Mouse (Mus musculus) gonadal fat pad, adult 2 months (tissue): Measurements from ENCODE around the gene Hist1h3f. TPM values are rescaled to one million over a fixed set of nuclear protein-coding genes. Genes with fewer than 3 reads are reported as not detected.
"Not testable (repeated sequence)": the region's sequence is repeated elsewhere in the genome, so short reads cannot be mapped to it uniquely, and the experiment has no call there.

Source experiments
- DNase-seq: peaks from one replicate; pipeline ENCODE4 v3.0.0-alpha.2; 2012; ENCODE audit warnings: low read depth
- polyA plus RNA-seq: library from polyadenylated mRNA; depleted of rRNA; stranded (reverse); fragments of >200 nt; gene quantifications from 2 replicates; pipeline ENCODE4 v1.2.3, GENCODE M21; 2012

Gene Hist1h3f
- polyA plus RNA-seq, 1 experiment = 2.1 TPM

DNA sequence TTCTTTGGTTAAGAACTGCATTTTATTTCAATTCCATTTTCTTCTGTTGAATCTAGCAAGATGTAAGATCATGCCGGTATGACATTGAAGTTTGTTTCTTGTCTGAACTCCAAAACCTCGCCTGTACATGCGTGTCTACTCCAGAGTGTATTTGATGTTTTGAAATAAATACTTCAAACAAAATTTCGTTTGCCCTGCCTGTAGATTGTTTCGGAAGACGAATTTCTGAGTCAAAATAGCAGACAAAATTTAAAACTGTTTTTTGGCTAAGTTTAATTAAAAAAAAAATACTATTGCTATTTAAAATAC is 25.6 kb upstream of the Hist1h3f start:
- no peak for DNase-seq

- no peak for DNase-seq
Measured at GRCm38 (mm10) chr13:23518885-23519284, 25.0 kb upstream of the Hist1h3f start.

- no peak for DNase-seq
Measured at GRCm38 (mm10) chr13:23519416-23519815, 24.4 kb upstream of the Hist1h3f start.

GRCm38 (mm10) chr13:23521703-23522102 is 22.1 kb upstream of the Hist1h3f start:
- DNase-seq = no peak

- no peak for DNase-seq
Measured at GRCm38 (mm10) chr13:23523976-23524375, 19.9 kb upstream of the Hist1h3f start.

DNA sequence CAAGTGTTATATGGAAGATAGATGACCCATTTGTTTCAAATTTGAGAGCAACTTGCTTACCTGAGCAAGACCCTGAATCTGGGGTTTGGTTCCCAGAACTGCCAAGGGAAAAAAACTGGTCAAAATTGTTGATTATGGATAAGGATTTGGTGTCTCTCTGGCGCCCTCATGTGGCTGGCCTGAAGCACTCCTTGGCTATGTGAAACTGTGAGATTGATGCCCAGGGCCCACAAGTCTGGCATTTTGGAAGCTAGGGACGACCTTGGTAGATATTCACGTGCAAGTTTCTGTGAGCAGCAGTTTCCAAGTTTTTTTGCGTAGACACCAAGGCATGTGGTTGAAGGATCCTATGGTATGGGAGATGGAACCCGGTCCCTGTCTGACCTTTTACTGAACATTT is 19.2 kb upstream of the Hist1h3f start:
- no peak for DNase-seq

GRCm38 (mm10) chr13:23525901-23526300 is 18.0 kb upstream of the Hist1h3f start:
- no peak for DNase-seq

DNA sequence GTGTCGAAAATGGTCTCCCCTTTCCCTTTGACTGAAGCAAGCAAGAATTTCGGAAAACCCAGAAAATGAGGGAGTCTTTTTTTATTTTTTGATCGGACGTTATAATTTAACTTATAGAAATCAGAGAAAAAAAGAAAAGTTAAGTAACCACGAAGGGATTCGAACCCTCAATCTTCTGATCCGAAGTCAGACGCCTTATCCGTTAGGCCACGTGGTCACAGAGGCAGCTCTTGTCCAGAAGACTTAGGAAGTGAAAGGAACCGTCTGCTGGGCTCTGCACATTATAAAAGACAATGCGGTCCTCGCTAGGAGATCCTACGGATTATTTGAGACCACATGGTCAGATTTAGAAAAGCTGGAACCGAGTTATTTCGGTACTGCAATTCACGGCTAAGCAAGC is 17.5 kb upstream of the Hist1h3f start:
- DNase-seq = no peak

- DNase-seq = no peak
Measured at GRCm38 (mm10) chr13:23529005-23529404, 14.8 kb upstream of the Hist1h3f start.

DNA sequence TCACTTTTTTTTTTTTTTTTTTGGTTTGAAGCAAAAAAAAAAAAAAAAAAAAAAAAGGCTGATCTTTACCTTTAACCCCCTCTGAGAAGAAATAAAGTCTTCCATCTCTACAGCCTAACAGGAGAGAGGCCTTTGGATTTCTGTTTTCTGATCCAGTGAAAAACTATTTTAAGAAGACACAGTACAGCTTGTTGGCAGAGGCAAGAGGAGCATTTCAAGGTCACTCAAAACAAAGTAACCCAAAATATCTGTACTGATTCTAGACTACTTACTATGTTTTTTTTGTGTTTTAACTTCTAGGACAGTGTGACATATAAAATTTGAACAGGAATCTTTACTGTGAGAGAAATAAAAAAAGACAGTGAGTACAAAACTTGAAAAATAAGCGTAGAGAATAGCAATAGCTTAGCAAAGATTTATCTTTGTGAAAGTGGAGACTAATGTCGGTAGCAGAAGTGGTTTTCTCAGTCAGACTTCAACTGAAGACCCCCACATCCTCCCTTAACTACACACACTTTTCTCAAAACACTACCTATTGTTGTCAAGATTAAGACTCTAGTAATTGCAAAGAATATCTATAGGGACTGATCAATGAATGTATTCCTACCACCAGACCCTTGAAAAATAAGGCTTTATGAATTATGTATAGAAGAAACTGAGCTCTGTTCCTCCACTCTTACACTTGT is 14.2 kb upstream of the Hist1h3f start:
- DNase-seq = no peak

DNA sequence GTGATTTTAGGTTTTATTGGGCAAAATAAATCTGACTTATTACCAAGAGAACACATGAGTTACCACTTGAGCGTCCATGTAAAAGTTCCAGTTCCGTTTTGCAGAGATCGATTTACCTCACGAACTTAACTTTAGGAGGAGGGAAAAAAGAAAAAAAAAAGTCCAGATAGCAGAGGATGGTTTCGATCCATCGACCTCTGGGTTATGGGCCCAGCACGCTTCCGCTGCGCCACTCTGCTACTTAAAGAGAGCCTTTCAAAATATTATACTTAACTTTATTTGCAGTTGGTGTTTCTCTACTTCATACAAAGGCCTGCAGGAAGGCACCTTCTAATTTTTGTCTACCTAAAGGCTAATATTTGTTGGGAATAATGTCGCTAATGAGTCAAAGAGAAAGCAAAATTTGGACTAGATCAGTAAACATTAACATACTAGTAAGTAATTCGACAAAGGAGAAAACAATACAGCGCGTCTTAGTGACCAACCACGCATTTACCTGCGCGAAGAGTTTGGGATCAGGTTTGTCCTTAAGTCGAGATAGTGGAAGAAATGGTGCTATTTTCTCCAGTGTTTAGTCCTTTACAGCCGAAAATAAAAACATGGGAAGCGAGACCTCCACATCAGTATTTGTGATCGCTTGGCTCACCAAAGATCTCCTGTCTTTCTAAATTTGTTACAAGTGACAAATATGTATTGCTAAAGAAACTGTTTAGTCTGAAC is 13.5 kb upstream of the Hist1h3f start:
- DNase-seq = no peak

DNA sequence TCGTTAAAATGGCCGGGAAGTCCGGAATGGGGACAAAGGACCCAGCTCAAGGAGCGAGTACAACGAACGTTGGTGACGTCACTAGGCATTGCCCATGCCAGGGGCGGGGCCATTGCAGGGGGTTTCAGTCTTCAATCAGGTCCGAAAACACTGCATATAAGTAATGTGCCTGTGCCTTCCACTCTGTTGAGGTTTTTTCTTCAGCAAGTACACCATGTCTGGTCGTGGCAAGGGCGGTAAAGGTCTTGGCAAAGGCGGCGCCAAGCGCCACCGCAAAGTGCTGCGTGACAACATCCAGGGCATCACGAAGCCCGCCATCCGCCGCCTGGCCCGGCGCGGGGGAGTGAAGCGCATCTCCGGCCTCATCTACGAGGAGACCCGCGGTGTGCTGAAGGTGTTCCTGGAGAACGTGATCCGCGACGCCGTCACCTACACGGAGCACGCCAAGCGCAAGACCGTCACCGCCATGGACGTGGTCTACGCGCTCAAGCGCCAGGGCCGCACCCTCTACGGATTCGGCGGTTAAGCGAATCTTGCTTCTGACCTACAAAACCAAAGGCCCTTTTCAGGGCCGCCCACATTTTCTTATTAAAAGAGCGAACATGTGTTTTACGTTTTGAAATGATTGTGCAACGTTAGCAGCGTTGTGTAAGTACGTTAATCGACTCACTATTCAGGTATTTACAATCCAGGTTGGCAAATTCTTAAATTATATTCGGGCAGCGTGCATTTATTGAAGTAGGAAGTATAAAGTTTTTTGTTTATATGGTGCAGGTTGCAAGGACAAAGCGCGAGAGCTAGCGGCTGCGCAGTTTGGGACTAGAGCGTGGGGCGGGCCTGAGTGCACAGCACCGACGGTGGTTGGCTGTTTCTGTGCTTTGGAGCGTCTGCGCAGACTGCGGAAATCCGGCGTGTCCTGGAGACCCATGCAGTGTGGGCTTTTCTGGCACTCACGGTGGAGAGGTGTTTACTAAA is 12.7 kb upstream of the Hist1h3f start, which contains the start of gene Hist1h4h:
Gene Hist1h4h, plus strand, starts transcription at position 150 of the 975 bp plus-strand sequence.
- DNase-seq = no peak

DNA sequence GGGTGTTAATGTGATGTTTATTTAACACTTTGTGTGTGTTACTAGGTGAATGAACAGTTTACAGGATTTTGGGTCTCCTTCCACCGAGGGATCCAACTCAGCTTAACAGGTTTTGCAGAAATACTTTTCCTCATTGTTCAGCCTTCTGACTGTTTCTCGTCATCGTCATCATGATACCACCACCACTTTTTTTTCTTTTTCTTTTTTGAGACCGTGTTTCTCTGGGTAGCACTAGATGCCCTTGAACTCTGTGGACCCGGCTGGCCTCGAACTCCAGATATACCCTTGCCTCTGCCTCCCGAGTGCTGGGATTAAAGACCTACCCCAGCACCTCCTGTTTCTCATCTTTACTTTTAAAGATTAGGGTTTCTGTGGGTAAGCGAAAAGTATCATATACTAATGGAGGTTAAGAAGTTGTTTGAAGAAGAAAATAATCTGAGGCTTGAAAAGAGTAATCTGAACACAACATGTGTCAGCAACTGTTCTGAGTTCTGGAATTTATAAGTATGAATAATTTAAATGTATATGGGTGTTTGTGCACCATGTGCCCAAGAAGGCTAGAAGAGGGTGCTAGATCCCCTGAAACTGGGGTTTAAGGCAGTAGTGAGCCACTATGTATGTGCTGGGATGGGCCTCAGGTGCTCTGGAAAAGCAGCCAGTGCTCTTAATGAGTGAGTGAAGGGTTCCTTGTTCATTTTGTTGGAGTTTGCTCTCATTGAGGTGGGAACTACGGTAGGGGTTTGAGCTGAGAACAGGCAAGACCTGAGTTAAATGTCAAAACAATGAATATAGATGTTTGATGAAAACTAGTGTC is 11.4 kb upstream of the Hist1h3f start:
- DNase-seq = no peak

GRCm38 (mm10) chr13:23533560-23534367 is 10.1 kb upstream of the Hist1h3f start, which contains the start of gene Hist1h2af:
Gene Hist1h2af (plus strand): TSS chr13:23533906.
- DNase-seq = not testable (repeated sequence)

- DNase-seq = no peak
Measured at GRCm38 (mm10) chr13:23534368-23535131, 9.3 kb upstream of the Hist1h3f start.

GRCm38 (mm10) chr13:23535137-23536075 is 8.4 kb upstream of the Hist1h3f start, which contains the start of gene Hist1h3g:
Gene Hist1h3g (plus strand): TSS chr13:23535422.
- not testable (repeated sequence) for DNase-seq

DNA sequence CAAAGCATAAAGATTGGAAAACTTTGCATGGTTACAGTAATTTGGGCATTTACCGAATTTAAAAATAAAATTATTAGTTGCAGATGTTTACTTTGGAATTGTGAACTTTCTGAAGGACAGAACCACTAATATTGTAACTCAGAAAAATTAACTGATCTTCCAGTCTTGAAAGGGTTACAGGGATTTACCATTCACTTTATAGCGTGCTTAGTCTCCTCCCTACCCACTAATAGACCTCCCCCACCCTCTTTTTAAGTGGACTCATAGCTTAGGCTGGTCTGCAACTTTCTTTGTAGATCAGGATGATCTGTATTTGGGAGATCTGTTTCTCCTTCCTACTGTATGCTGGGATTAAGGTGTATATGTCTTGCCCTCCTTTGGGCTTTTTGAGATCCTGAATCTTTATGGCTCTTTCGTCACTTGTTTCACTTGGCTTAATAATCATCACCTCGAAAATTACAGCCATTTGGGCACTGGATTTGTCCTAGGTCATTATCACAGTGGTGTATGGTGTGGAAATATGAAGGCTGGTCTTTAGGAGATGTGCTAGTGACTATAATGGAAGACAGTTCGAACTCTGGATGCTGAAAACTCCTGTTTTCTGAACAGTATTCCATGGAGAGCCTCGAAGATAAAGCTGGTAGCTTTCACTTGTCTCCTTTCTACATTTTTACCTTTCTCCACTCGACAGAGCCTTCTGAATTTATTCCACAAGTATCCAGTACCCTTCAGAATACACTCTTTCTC is 7.6 kb upstream of the Hist1h3f start:
- DNase-seq = no peak
